Mouse (Mus musculus): ENCODE data around the gene B4galnt1. TPM values are rescaled to one million over a fixed set of nuclear protein-coding genes. Genes with fewer than 3 reads are reported as not detected.
"Not testable (repeated sequence)": the region's sequence is repeated elsewhere in the genome, so short reads cannot be mapped to it uniquely, and the experiment has no call there.

Gene B4galnt1
- total RNA-seq, 4 experiments from 2014 or later = 113 to 123 (median 113) TPM

- DNase-seq (ENCODE audit: low spot score in 2 of 2) = no peak
Observed at GRCm38 (mm10) chr10:127188079-127188453, 23.0 kb downstream of the B4galnt1 start.

GRCm38 (mm10) chr10:127188465-127189115, 23.6 kb downstream of the B4galnt1 start:
- DNase-seq (ENCODE audit: low spot score in 2 of 2) = no peak

- DNase-seq (ENCODE audit: low spot score in 2 of 2) = no peak
Observed at GRCm38 (mm10) chr10:127189116-127189650, 24.2 kb downstream of the B4galnt1 start.

GRCm38 (mm10) chr10:127189651-127190381, 24.8 kb downstream of the B4galnt1 start, which contains the start of gene Arhgef25:
Arhgef25 (minus strand) TSS chr10:127190083.
- DNase-seq (ENCODE audit: low spot score in 2 of 2) = no peak

GRCm38 (mm10) chr10:127190398-127191190, 25.6 kb downstream of the B4galnt1 start:
- no peak for DNase-seq (ENCODE audit: low spot score in 2 of 2)

GRCm38 (mm10) chr10:127191191-127192056, 26.4 kb downstream of the B4galnt1 start:
- DNase-seq (ENCODE audit: low spot score in 2 of 2) = no peak

GRCm38 (mm10) chr10:127192057-127192328, 27.0 kb downstream of the B4galnt1 start:
- not testable (repeated sequence) for DNase-seq (ENCODE audit: low spot score in 2 of 2)

- DNase-seq (ENCODE audit: low spot score in 2 of 2) = no peak
Observed at GRCm38 (mm10) chr10:127193011-127193410, 28.0 kb downstream of the B4galnt1 start.

- DNase-seq (ENCODE audit: low spot score in 2 of 2) = no peak
Observed at GRCm38 (mm10) chr10:127194428-127195327, 29.7 kb downstream of the B4galnt1 start.

GRCm38 (mm10) chr10:127195328-127196129, 30.5 kb downstream of the B4galnt1 start, which contains the start of gene Dtx3:
Dtx3 (minus strand) TSS chr10:127195728.
- no peak for DNase-seq (ENCODE audit: low spot score in 2 of 2)

GRCm38 (mm10) chr10:127196392-127196791, 31.4 kb downstream of the B4galnt1 start:
- DNase-seq (ENCODE audit: low spot score in 2 of 2) = no peak

- DNase-seq (ENCODE audit: low spot score in 2 of 2) = no peak
Observed at GRCm38 (mm10) chr10:127197104-127197503, 32.1 kb downstream of the B4galnt1 start.

- DNase-seq (ENCODE audit: low spot score in 2 of 2) = no peak
Observed at GRCm38 (mm10) chr10:127197505-127198110, 32.6 kb downstream of the B4galnt1 start.

- no peak for DNase-seq (ENCODE audit: low spot score in 2 of 2)
Observed at GRCm38 (mm10) chr10:127198492-127198891, 33.5 kb downstream of the B4galnt1 start.

- DNase-seq (ENCODE audit: low spot score in 2 of 2) = no peak
Observed at GRCm38 (mm10) chr10:127199068-127199467, 34.0 kb downstream of the B4galnt1 start.

- DNase-seq (ENCODE audit: low spot score in 2 of 2) = no peak
Observed at GRCm38 (mm10) chr10:127199474-127199873, 34.4 kb downstream of the B4galnt1 start.

- no peak for DNase-seq (ENCODE audit: low spot score in 2 of 2)
Observed at GRCm38 (mm10) chr10:127200279-127200678, 35.3 kb downstream of the B4galnt1 start.

- DNase-seq (ENCODE audit: low spot score in 2 of 2) = no peak
Observed at GRCm38 (mm10) chr10:127203106-127203505, 38.1 kb downstream of the B4galnt1 start.

- DNase-seq (ENCODE audit: low spot score in 2 of 2) = no peak
Observed at GRCm38 (mm10) chr10:127204589-127204988, 39.6 kb downstream of the B4galnt1 start.
